Mouse (Mus musculus): ENCODE data around the gene Ttc12. TPM values are rescaled to one million over a fixed set of nuclear protein-coding genes. Genes with fewer than 3 reads are reported as not detected.
A peak's percentile ranks its signal among the peaks of the same experiment; 100 is the strongest.

Ttc12 gene
- polyA plus RNA-seq, 1 experiment from 2014 or later = 1.7 TPM

DNA sequence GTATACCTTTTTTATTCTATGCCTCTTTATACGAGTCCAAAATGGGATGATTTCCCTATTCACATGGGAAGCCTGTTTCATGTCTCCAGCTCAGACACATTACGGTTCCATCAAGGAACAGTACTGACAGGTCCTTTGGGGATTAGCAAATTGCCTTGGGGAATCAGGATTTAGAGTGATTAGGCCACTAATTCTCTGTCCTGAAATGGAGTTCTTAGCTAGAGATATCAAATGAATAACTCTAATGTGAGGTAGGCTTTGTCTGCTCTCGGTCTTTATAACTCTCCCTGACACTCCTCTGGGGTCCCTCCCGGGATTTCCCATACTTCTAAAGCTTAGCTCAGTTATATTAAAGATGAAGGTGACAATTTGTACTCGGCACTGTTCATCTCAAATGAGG is 42.0 kb upstream of the Ttc12 start:
- Histone ChIP-seq H3K4me1 (ENCODE audit: control insufficient read depth, insufficient read depth, low read length) (no peaks in the 10 kb centered on the region), H3K9ac (ENCODE audit: low read length) (no peak overlapping the region), H3K27ac (ENCODE audit: low read depth, low read length) (no peak overlapping the region), H3K27me3 (ENCODE audit: control insufficient read depth, insufficient read depth, low read length) (no peaks in the 10 kb centered on the region), H3K4me3 (ENCODE audit: low read depth, low read length) (no peak overlapping the region), H3K36me3 (ENCODE audit: control insufficient read depth, insufficient read depth, low read length) (no peaks in the 10 kb centered on the region), H3K4me2 (ENCODE audit: low read depth) (no peak overlapping the region), H3K9me3 (ENCODE audit: control insufficient read depth, low read length) (no peaks in the 10 kb centered on the region)
- DNase-seq (ENCODE audit: low spot score) (no peak), ATAC-seq (ENCODE audit: insufficient read depth, low FRiP score, low TSS enrichment) (no peak)
- 81% methylated on average over 5 of the region's 5 CpGs for WGBS

DNA sequence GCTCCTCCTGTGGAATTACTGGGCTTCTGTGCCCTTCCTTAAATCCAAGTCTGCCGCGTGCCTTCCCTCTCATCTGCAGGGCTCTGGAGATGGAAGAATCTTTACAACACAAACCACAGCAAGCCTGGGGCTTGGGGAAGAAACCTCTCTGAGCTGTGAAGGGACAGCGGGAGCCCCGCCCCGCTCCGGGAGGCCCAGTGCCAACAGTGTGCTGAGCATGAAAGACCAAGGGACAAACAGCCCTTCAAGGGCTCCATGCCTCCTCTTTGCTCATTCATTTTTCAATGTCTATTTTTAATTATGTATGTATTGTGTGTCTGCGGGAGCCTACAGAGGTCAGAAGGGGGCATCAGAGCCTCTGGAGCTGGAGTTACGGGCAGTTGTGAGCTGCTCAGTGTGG is 41.3 kb upstream of the Ttc12 start:
- Histone ChIP-seq H3K9me3 (ENCODE audit: control insufficient read depth, low read length) (no peaks in the 10 kb centered on the region), H3K36me3 (ENCODE audit: control insufficient read depth, insufficient read depth, low read length) (no peaks in the 10 kb centered on the region), H3K9ac (ENCODE audit: low read length) (no peak overlapping the region), H3K4me2 (ENCODE audit: low read depth) (no peak overlapping the region), H3K4me1 (ENCODE audit: control insufficient read depth, insufficient read depth, low read length) (no peaks in the 10 kb centered on the region), H3K27ac (ENCODE audit: low read depth, low read length) (0 out of 2 replicates have a peak overlapping the region, but pooled peaks have one; percentile 39), H3K4me3 (ENCODE audit: low read depth, low read length) (no peak overlapping the region), H3K27me3 (ENCODE audit: control insufficient read depth, insufficient read depth, low read length) (no peaks in the 10 kb centered on the region)
- 59% methylated on average over 8 of the region's 8 CpGs for WGBS
- no peak for DNase-seq (ENCODE audit: low spot score)
- no peak for ATAC-seq (ENCODE audit: insufficient read depth, low FRiP score, low TSS enrichment)

DNA sequence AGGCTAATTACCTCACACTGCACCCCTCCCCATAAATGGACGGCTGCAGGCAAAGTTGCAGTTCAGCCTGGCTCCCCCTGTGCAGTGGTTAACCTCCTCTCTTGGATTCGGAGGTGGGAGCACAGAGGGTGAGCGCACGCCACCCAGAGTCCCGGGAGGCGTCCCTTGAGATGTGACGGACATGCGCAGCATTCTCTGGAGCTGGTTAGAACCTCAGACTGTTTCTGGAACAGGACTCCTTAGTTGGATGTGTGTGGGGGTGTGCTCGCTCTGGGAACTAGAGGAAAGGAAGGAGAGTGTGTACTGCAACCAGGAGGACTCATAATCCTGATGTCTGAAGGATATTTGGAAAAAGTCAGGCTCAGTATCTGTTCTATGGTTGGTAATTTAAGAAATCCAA is 38.7 kb upstream of the Ttc12 start:
- DNase-seq (ENCODE audit: low spot score) (no peak), ATAC-seq (ENCODE audit: insufficient read depth, low FRiP score, low TSS enrichment) (no peak)
- H3K9ac ChIP-seq (ENCODE audit: low read length) = no peak overlapping the region
- H3K4me3 ChIP-seq (ENCODE audit: low read depth, low read length) = no peak overlapping the region
- no peaks in the 10 kb centered on the region for H3K4me1 ChIP-seq (ENCODE audit: control insufficient read depth, insufficient read depth, low read length)
- no peaks in the 10 kb centered on the region for H3K9me3 ChIP-seq (ENCODE audit: control insufficient read depth, low read length)
- no peak overlapping the region for H3K27ac ChIP-seq (ENCODE audit: low read depth, low read length)
- no peaks in the 10 kb centered on the region for H3K36me3 ChIP-seq (ENCODE audit: control insufficient read depth, insufficient read depth, low read length)
- H3K27me3 ChIP-seq (ENCODE audit: control insufficient read depth, insufficient read depth, low read length) = no peaks in the 10 kb centered on the region
- H3K4me2 ChIP-seq (ENCODE audit: low read depth) = no peak overlapping the region
- WGBS = 80% methylated on average over 9 of the region's 9 CpGs

DNA sequence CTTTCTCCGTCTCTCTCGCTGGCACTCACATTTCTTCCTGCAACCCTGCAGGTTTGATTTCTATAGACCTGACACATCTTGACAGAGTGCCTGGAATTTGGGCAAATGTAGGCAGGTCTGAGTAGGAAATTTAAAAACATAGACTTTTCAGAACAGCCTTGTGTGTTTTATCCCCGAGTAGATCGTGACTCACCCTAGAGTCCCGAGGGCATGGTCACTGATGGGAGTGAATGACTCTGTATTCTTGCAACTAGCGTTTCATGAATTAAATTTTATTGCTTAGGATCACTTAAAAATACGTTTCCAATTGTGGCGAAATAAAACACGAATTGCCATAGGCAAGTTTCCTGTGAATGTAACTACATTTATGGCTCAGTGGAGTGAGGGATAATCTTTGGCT is 37.9 kb upstream of the Ttc12 start:
- ATAC-seq (ENCODE audit: insufficient read depth, low FRiP score, low TSS enrichment) = no peak
- 89% methylated on average over 9 of the region's 9 CpGs for whole genome bisulfite sequencing
- Histone ChIP-seq H3K9ac (ENCODE audit: low read length) (no peak overlapping the region), H3K4me2 (ENCODE audit: low read depth) (no peak overlapping the region), H3K4me1 (ENCODE audit: control insufficient read depth, insufficient read depth, low read length) (no peaks in the 10 kb centered on the region), H3K4me3 (ENCODE audit: low read depth, low read length) (no peak overlapping the region), H3K27me3 (ENCODE audit: control insufficient read depth, insufficient read depth, low read length) (no peaks in the 10 kb centered on the region), H3K27ac (ENCODE audit: low read depth, low read length) (no peak overlapping the region), H3K36me3 (ENCODE audit: control insufficient read depth, insufficient read depth, low read length) (no peaks in the 10 kb centered on the region), H3K9me3 (ENCODE audit: control insufficient read depth, low read length) (no peaks in the 10 kb centered on the region)
- no peak for DNase-seq (ENCODE audit: low spot score)

DNA sequence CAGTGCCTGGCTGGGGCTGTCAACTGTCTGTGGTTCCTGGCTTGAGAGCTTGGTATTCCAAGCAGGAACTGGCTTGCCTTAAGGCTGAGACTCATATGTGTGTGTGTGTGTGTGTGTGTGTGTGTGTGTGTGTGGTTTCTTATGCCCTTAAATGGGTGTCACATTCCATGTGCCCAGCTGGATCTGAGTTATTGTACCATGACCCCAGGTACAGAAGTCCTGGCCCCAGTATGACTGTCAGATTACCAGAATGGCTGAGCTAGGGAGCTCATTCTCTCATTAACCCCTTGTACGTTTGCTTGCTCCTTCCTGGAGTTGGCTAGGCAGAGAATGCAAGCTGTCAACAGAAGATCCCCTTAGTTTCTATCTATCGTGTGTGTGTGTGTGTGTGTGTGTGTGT is 28.3 kb upstream of the Ttc12 start:
- ATAC-seq (ENCODE audit: insufficient read depth, low FRiP score, low TSS enrichment) = no peak
- WGBS = 79% methylated on average over 2 of the region's 2 CpGs
- Histone ChIP-seq H3K9me3 (ENCODE audit: control insufficient read depth, low read length) (no peaks in the 10 kb centered on the region), H3K36me3 (ENCODE audit: control insufficient read depth, insufficient read depth, low read length) (no peaks in the 10 kb centered on the region), H3K4me2 (ENCODE audit: low read depth) (no peak overlapping the region), H3K27me3 (ENCODE audit: control insufficient read depth, insufficient read depth, low read length) (no peaks in the 10 kb centered on the region), H3K4me3 (ENCODE audit: low read depth, low read length) (no peak overlapping the region), H3K9ac (ENCODE audit: low read length) (no peak overlapping the region), H3K4me1 (ENCODE audit: control insufficient read depth, insufficient read depth, low read length) (no peaks in the 10 kb centered on the region), H3K27ac (ENCODE audit: low read depth, low read length) (no peak overlapping the region)
- DNase-seq (ENCODE audit: low spot score) = no peak

DNA sequence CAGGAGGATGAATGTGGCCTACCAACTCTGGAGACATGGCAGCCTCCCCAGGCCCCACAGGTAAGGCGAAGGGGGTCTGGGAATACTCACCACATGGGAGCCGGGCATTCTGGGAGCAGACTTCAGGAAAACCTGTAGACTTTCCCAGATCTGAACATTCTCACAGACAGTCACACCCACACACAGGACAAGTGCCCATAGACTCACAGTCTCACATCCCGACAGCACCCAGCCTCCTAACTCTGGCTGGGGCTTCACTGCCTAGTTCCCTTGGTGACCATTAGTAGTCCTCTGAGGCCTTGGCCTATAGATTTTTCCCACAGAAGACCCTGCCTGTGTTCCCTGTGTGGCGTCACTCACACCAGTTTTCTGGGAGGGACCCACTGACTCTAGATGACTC is 24.6 kb upstream of the Ttc12 start:
- H3K9ac ChIP-seq (ENCODE audit: low read length) = no peak overlapping the region
- DNase-seq (ENCODE audit: low spot score) (no peak), ATAC-seq (ENCODE audit: insufficient read depth, low FRiP score, low TSS enrichment) (no peak)
- no peaks in the 10 kb centered on the region for H3K4me1 ChIP-seq (ENCODE audit: control insufficient read depth, insufficient read depth, low read length)
- no peaks in the 10 kb centered on the region for H3K9me3 ChIP-seq (ENCODE audit: control insufficient read depth, low read length)
- no peak overlapping the region for H3K27ac ChIP-seq (ENCODE audit: low read depth, low read length)
- H3K4me3 ChIP-seq (ENCODE audit: low read depth, low read length) = no peak overlapping the region
- WGBS = 94% methylated on average over 4 of the region's 4 CpGs
- H3K27me3 ChIP-seq (ENCODE audit: control insufficient read depth, insufficient read depth, low read length) = no peaks in the 10 kb centered on the region
- peaks cover 4% of the 10 kb centered on the region for H3K36me3 ChIP-seq (ENCODE audit: control insufficient read depth, insufficient read depth, low read length)
- no peak overlapping the region for H3K4me2 ChIP-seq (ENCODE audit: low read depth)

DNA sequence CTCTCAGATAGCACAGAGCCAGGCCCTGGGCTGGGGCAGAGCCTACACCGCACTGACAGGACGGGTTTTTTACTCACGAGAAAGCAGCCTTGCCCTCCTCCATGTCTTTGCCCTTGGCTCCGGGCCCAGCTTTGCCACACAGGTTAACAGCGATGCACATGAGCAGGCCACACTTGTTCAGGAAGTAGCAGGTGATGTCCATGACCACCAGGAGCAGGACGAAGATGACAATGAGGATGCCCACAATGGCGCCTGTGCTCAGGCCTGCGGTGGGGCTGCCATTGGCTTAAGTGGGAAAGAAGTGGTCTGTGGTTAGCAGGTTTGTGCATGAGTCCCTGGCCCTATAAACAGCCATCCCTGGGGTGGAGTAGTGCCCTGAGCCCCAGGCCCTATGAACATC is 23.6 kb upstream of the Ttc12 start:
- Histone ChIP-seq H3K36me3 (ENCODE audit: control insufficient read depth, insufficient read depth, low read length) (peaks cover 4% of the 10 kb centered on the region), H3K4me3 (ENCODE audit: low read depth, low read length) (no peak overlapping the region), H3K4me2 (ENCODE audit: low read depth) (no peak overlapping the region), H3K27ac (ENCODE audit: low read depth, low read length) (no peak overlapping the region), H3K4me1 (ENCODE audit: control insufficient read depth, insufficient read depth, low read length) (no peaks in the 10 kb centered on the region), H3K9me3 (ENCODE audit: control insufficient read depth, low read length) (no peaks in the 10 kb centered on the region), H3K9ac (ENCODE audit: low read length) (no peak overlapping the region), H3K27me3 (ENCODE audit: control insufficient read depth, insufficient read depth, low read length) (no peaks in the 10 kb centered on the region)
- ATAC-seq (ENCODE audit: insufficient read depth, low FRiP score, low TSS enrichment) (no peak), DNase-seq (ENCODE audit: low spot score) (no peak)
- 97% methylated on average over 8 of the region's 8 CpGs for WGBS

DNA sequence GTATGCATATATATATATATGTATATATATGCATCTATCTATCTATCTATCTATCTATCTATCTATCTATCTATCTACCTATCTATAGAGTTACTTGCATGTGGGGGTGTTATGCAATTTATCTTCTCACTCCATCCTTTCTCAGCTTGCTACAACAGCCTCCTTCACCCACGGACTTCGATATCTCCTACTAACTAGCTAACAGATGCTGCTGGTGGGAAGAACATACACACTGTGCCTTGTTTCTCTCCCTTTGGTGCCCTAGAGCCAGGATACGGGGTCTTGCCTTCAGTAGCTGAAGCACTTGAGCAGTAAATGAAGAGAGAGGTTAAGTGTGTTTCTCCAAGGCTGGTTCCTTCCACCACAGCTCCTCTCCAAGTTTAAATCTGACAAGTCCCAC is 23.1 kb upstream of the Ttc12 start:
- no peak for ATAC-seq (ENCODE audit: insufficient read depth, low FRiP score, low TSS enrichment)
- DNase-seq (ENCODE audit: low spot score) = no peak
- Histone ChIP-seq H3K27me3 (ENCODE audit: control insufficient read depth, insufficient read depth, low read length) (no peaks in the 10 kb centered on the region), H3K36me3 (ENCODE audit: control insufficient read depth, insufficient read depth, low read length) (peaks cover 4% of the 10 kb centered on the region), H3K4me2 (ENCODE audit: low read depth) (no peak overlapping the region), H3K4me1 (ENCODE audit: control insufficient read depth, insufficient read depth, low read length) (no peaks in the 10 kb centered on the region), H3K27ac (ENCODE audit: low read depth, low read length) (no peak overlapping the region), H3K9me3 (ENCODE audit: control insufficient read depth, low read length) (no peaks in the 10 kb centered on the region), H3K9ac (ENCODE audit: low read length) (no peak overlapping the region), H3K4me3 (ENCODE audit: low read depth, low read length) (no peak overlapping the region)
- WGBS = 92% methylated on average over 3 of the region's 3 CpGs

DNA sequence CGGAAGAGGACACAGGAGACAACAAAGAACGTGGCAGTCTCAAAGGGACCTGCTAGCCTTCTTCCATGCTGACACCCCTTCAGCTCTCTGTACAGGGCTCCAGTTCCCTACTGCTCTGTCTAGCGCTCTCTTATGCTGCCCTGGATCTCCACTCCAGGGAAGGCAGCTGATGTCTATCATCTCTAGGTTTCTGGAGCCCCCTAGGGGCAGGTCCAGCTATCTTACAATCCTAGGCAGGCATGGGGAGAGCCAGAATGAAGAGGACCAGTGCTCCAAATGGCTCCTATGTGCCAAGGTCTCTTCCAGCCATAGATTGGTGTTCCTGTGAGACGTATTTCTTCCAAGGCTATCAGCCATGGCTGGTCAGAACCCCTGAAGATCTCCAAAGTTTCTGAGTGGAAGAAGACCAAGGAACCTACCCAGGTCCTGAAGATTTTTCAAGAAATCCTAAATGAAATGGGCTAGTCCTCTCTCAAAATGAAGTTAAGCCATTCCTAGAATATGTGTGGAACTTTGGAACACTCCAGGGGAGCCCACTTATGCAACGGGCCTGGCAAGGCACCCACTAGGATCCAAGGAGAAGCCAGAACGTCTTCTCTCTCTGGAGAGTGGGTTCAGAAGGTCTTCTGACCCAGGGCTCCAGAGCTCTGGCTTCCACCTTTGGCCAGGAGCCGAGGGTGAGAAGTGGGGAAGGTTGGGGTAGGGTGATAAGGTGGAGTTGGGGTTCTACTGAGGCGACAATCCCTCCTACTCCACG is 22.0 kb upstream of the Ttc12 start:
- no peak for DNase-seq (ENCODE audit: low spot score)
- Histone ChIP-seq H3K4me2 (ENCODE audit: low read depth) (no peak overlapping the region), H3K36me3 (ENCODE audit: control insufficient read depth, insufficient read depth, low read length) (peaks cover 4% of the 10 kb centered on the region), H3K9me3 (ENCODE audit: control insufficient read depth, low read length) (no peaks in the 10 kb centered on the region), H3K4me1 (ENCODE audit: control insufficient read depth, insufficient read depth, low read length) (no peaks in the 10 kb centered on the region), H3K27me3 (ENCODE audit: control insufficient read depth, insufficient read depth, low read length) (no peaks in the 10 kb centered on the region), H3K4me3 (ENCODE audit: low read depth, low read length) (no peak overlapping the region), H3K27ac (ENCODE audit: low read depth, low read length) (no peak overlapping the region), H3K9ac (ENCODE audit: low read length) (no peak overlapping the region)
- WGBS = 93% methylated on average over 9 of the region's 9 CpGs
- no peak for ATAC-seq (ENCODE audit: insufficient read depth, low FRiP score, low TSS enrichment)
